Mouse (Mus musculus) cerebellum, adult 2 months (tissue): ENCODE measurements around the gene Rasip1.

Source experiments
- CTCF ChIP-seq: fragments of 200-500 bp; IDR thresholded peaks from 2 replicates; pipeline ENCODE4 v1.5.1; 2011; ENCODE audit warnings: low read depth, mild to moderate bottlenecking, control low read depth, low read length, moderate library complexity, borderline replicate concordance; ENCODE audit not compliant: insufficient read depth
- POLR2A ChIP-seq: fragments of 200-500 bp; IDR thresholded peaks from 2 replicates; pipeline ENCODE4 v1.6.1; 2011; ENCODE audit warnings: low read length, control low read depth, borderline replicate concordance; ENCODE audit not compliant: insufficient read depth

DNA sequence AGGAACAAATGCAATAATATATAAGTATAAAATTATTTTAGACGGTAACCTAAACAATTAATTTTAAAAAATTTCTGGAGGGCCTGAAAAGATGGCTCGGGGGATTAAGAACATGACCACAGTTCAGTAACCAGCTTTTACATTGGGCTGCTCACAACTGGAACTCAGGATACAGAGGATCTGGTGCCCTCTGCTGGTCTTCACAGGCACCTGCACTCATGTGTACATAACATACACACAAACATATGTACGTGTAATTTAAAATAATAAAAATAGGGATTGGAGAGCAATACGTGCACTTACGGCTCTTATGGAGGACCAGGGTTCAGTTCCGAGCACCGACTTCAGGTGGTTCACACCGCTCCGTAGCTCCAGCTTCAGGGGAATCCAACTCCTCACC lies 41.6 kb downstream of the Rasip1 start:
- TF ChIP-seq POLR2A (no peak), CTCF (no peak; the same call in 1 of the 2 replicates)
